Mouse (Mus musculus) bone marrow macrophage, adult 2 months (primary cell): ENCODE data around the gene Gadl1. TPM values are rescaled to one million over a fixed set of nuclear protein-coding genes. Genes with fewer than 3 reads are reported as not detected.

ENCODE experiments used
- H3K27ac ChIP-seq: 2 replicates; pipeline ENCODE4 v1.5.1; 2012; ENCODE audit warnings: low read depth, low read length; ENCODE audit not compliant: insufficient read depth
- H3K4me1 ChIP-seq: 2 replicates; pipeline ENCODE4 v1.6.1; 2012; ENCODE audit warnings: low read length; ENCODE audit not compliant: control insufficient read depth, insufficient read depth
- H3K4me3 ChIP-seq: 2 replicates; pipeline ENCODE4 v1.5.1; 2012; ENCODE audit warnings: mild to moderate bottlenecking, low read length, moderate library complexity; ENCODE audit not compliant: insufficient read depth
- CTCF ChIP-seq: IDR thresholded peaks from 2 replicates; pipeline ENCODE4 v1.5.1; 2012; ENCODE audit warnings: low read depth, mild to moderate bottlenecking, low read length, moderate library complexity
- POLR2A ChIP-seq: IDR thresholded peaks from 2 replicates; pipeline ENCODE4 v1.6.1; 2012; ENCODE audit warnings: mild to moderate bottlenecking, low read depth, low read length, borderline replicate concordance
- polyA plus RNA-seq: library from polyadenylated mRNA; stranded (reverse); fragments of >200 nt; gene quantifications from 2 replicates; pipeline ENCODE4 v1.2.4, GENCODE M21; 2012; ENCODE audit not compliant: missing spikeins, insufficient read depth, insufficient read length

The Gadl1 gene
- polyA plus RNA-seq, 1 experiment: not detected

DNA sequence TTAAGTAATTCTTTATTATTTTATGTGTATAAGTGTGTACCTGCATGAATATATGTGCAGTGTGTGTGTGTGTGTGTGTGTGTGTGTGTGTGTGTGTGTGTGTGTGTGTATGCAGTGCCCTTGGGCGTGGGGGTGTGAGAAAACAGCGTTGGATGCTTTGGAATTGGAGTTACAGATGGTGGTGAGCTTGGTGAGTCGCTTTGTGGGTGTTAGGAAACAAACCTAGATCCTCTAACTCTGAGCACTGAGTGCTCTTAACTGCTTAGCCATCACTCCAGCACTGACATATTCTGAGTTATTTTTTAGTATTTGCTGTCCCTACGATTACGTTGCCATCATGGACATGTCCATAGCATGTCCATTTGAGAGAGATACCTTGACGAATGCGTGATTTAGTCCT lies 206.6 kb downstream of the Gadl1 start:
- TF ChIP-seq POLR2A (no peak), CTCF (no peak)
- Histone ChIP-seq H3K27ac (no peak overlapping the region), H3K4me1 (no peaks in the 10 kb centered on the region), H3K4me3 (no peak overlapping the region)

DNA sequence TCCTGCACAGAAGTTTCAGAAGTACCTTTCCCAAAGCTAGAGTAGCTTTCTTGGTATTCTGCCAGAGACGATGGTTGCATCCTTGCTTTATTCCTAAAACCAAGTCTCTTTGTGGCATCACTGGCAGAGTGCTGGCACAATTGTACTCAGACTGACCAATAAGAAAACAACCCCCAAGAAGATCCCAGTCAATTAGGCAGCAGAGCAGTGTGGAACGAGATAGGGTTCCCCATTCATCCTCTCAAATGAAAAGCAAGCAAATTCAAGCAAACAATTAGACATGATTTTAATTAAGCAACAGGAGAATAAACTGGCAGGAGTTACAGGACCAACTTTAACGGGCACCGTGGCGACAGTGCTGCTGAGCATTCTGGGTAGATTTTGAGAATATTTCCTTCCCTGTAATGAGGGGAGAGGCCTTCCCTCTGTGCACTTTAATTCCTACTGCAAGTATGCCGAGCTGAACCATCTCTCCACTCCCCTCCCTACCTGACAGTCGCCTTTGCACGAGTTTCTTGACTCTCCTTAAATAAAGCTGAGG lies 209.1 kb downstream of the Gadl1 start:
- TF ChIP-seq POLR2A (no peak), CTCF (no peak)
- peaks cover 18% of the 10 kb centered on the region for H3K4me1 ChIP-seq
- H3K4me3 ChIP-seq: no peak overlapping the region
- no peak overlapping the region for H3K27ac ChIP-seq

DNA sequence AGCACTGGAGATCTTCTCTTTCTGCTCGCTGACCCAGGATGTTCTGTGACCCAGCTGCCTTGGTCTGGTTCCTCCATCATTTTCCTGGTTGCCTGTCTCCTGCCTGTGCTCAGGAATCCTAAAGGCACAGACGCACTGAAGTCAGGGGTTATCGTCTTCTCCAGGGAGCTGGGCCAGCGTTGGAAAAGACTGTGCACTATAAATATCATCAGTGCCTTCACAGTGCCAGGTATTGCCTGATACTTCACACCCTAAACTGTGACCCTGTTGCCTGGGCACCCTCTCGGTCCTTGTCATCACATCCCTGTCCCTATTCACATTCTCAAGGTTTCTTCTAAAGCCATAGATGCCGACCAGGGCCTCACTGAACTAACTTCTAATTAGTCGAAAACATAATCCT lies 210.7 kb downstream of the Gadl1 start:
- TF ChIP-seq CTCF (no peak), POLR2A (no peak)
- Histone ChIP-seq H3K4me1 (peaks cover 26% of the 10 kb centered on the region), H3K4me3 (no peak overlapping the region), H3K27ac (no peak overlapping the region)

DNA sequence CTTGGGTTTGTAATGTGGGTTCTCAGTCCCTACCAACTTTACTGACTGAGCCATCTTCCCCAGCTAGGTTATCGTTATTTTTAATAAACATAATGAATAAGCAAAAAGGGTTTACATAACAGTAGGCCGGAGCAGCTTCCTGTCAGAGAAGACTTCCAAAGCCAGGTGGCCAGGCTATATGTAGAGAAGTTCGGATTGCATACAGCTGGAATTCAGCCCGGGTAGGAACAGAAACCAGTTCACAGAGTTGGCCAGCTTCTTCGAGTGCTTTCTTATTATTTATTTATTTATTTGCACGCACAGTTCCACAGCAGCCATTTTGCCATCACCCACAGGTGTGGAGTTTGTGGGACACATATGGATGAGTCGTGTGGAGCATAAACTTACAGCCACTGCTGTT lies 212.2 kb downstream of the Gadl1 start:
- no peak overlapping the region for H3K27ac ChIP-seq
- TF ChIP-seq POLR2A (no peak), CTCF (no peak)
- H3K4me1 ChIP-seq: peaks cover 32% of the 10 kb centered on the region
- no peak overlapping the region for H3K4me3 ChIP-seq

DNA sequence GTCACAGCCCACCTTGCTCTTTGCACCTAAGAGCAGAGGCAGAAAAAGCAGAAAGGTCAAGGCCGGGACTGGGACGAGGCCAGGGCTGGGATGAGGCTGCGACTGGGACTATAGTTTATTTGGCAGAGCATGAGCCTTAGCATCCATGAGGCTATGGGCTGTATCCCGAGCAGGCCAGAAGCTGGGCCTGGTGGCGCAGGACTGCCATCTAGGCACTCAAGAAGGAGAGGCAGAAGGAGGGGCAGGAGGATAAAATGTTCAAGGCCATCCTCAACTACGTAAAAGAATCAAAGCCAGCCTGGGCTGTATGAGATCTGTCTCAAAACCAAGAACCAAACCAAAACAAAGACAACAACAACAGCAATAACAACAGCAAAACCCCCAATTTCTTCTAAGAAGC lies 213.3 kb downstream of the Gadl1 start:
- peaks cover 41% of the 10 kb centered on the region for H3K4me1 ChIP-seq
- TF ChIP-seq CTCF (no peak), POLR2A (no peak)
- no peak overlapping the region for H3K4me3 ChIP-seq
- no peak overlapping the region for H3K27ac ChIP-seq

DNA sequence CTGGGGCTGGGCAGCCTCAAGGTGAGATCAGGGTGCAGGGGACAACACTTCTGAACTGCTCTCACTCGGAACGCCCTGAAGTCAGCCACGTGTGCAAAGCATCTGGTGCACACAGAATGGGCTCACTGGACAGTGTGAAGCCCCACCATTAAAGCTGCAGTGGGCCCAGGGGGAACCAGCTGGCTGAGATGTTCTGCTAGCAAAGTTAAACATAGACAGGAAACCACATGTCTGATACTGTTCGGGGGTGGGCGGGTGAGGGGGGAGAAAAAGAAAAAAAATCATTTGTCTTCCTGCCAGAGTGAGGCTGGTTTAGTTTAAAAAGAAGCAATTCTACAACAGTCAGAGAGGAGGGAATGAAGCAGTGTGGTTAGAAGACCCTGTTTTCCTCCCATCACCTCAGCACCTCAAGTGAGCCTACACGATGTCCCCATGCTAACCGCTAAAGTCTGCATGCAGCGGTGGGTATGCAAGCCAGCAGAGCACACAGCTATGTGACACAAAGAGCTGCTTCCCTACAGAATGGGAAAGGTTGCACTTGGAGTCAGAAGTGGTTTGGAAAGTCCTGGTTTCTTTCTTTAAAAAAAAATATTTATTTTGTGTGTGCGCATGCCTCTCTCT lies 213.8 kb downstream of the Gadl1 start:
- no peak overlapping the region for H3K4me3 ChIP-seq
- peak overlapping the region; percentile 84 for H3K27ac ChIP-seq
- TF ChIP-seq POLR2A: no peak
- no peak for TF ChIP-seq CTCF
- peaks cover 42% of the 10 kb centered on the region for H3K4me1 ChIP-seq
